12 mouse cellular contexts compared by ENCODE assay signal in the genomic region with DNA sequence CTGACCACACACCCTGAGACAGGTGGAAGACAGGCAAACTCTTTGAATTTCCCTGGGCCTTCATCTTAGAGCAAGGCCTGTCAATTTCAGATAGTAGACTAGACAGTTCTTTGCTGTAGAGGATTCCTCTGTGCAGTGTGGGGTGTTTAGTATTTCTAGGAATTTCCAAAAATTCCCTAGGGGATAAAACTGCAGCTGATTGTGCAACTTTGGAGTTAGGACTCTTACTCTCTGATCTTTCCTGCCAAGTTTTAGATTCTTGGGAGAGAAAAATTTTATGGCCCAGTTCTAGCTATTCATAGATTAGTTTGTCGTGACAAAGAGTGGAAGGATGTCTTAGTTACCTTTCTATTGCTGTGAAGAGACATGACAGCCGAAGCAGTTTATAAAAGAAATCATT. TPM values are rescaled to one million over a fixed set of nuclear protein-coding genes. Genes with fewer than 3 reads are reported as not detected.
"Had no signal": no experiment of that assay in that cellular context is flagged by ENCODE, and none has a peak within 500 bp of the region (broad histone marks: within the 10 kb centered on the region; RNA-seq: fewer than 3 reads in every experiment).

No protein-coding gene starts in this region.

- H3K27ac ChIP-seq: left cerebral cortex, adult 2 months; limb, embryonic 15.5 days; liver, embryonic 14.5 days; midbrain, embryonic 12.5 days had no signal

- ATAC-seq: intestine, postnatal 0 days; midbrain, embryonic 16.5 days had no signal

- H3K9me3 ChIP-seq: limb, embryonic 15.5 days; midbrain, embryonic 12.5 days had no signal

- H3K4me3 ChIP-seq: left cerebral cortex, adult 2 months; limb, embryonic 15.5 days; midbrain, embryonic 12.5 days had no signal

- H3K36me3 ChIP-seq: limb, embryonic 15.5 days; midbrain, embryonic 12.5 days had no signal

- H3K9ac ChIP-seq: limb, embryonic 15.5 days; liver, embryonic 14.5 days; midbrain, embryonic 12.5 days had no signal

- DNase-seq: kidney, adult 9 months; kidney, postnatal 14 days; lung, adult 18-20 months; lung, postnatal 14 days; right cerebral cortex, postnatal 14 days had no signal

- H3K27me3 ChIP-seq: limb, embryonic 15.5 days; midbrain, embryonic 12.5 days had no signal

- H3K4me2 ChIP-seq: limb, embryonic 15.5 days; midbrain, embryonic 12.5 days had no signal

RNA-seq across cellular contexts. Expression of a gene that starts 16.5 kb away (rescaled TPM):
- polyA plus RNA-seq: small intestine, adult 2 months had no signal
